Mouse (Mus musculus) spleen, adult 12 weeks (tissue): ENCODE measurements around the gene Lpcat2b.
A peak's percentile ranks its signal among the peaks of the same experiment; 100 is the strongest.
"Not testable (repeated sequence)": the region's sequence is repeated elsewhere in the genome, so short reads cannot be mapped to it uniquely, and the experiment has no call there.

Source experiments
- DNase-seq: peaks from one replicate; pipeline ENCODE4 v3.0.0; 2022; ENCODE audit warnings: low spot score

Gene Lpcat2b

GRCm38 (mm10) chr5:107431249-107431648, at the start of gene Lpcat2b:
Lpcat2b (plus strand) TSS chr5:107431549.
- no peak for DNase-seq

GRCm38 (mm10) chr5:107386448-107386847, 44.9 kb upstream of the Lpcat2b start:
- not testable (repeated sequence) for DNase-seq

GRCm38 (mm10) chr5:107387788-107388187, 43.6 kb upstream of the Lpcat2b start:
- no peak for DNase-seq

- no peak for DNase-seq
These were observed 42.0 kb upstream of the Lpcat2b start for GRCm38 (mm10) chr5:107389373-107389772.

- DNase-seq, result no peak
These were observed 36.9 kb upstream of the Lpcat2b start for GRCm38 (mm10) chr5:107394437-107394836.

- no peak for DNase-seq
These were observed 28.9 kb upstream of the Lpcat2b start, which contains the start of gene Ephx4 for GRCm38 (mm10) chr5:107402436-107402835. Ephx4 (plus strand) TSS chr5:107402736.

- no peak for DNase-seq
These were observed 28.1 kb upstream of the Lpcat2b start for GRCm38 (mm10) chr5:107403011-107403946.

- no peak for DNase-seq
These were observed 27.2 kb upstream of the Lpcat2b start for GRCm38 (mm10) chr5:107403947-107404684.

GRCm38 (mm10) chr5:107405361-107405760, 26.0 kb upstream of the Lpcat2b start:
- no peak for DNase-seq

GRCm38 (mm10) chr5:107410305-107410704, 21.0 kb upstream of the Lpcat2b start:
- DNase-seq, result no peak

- no peak for DNase-seq
These were observed 20.0 kb upstream of the Lpcat2b start for GRCm38 (mm10) chr5:107411326-107411725.

GRCm38 (mm10) chr5:107412285-107412684, 19.1 kb upstream of the Lpcat2b start:
- DNase-seq, result no peak

- DNase-seq, result no peak
These were observed 16.3 kb upstream of the Lpcat2b start for GRCm38 (mm10) chr5:107415098-107415497.

GRCm38 (mm10) chr5:107421676-107422075, 9.7 kb upstream of the Lpcat2b start:
- DNase-seq, result no peak

- no peak for DNase-seq
These were observed 2.7 kb downstream of the Lpcat2b start for GRCm38 (mm10) chr5:107434001-107434400.

GRCm38 (mm10) chr5:107436185-107436584, 4.8 kb downstream of the Lpcat2b start:
- DNase-seq, result no peak

- DNase-seq, result peak; percentile 20
These were observed 5.3 kb downstream of the Lpcat2b start for GRCm38 (mm10) chr5:107436587-107437209.

GRCm38 (mm10) chr5:107437464-107438281, 6.3 kb downstream of the Lpcat2b start, which contains the start of gene Btbd8:
Btbd8 (plus strand) TSS chr5:107437997.
- DNase-seq, result peak; percentile 93

GRCm38 (mm10) chr5:107438353-107438752, 7.0 kb downstream of the Lpcat2b start:
- no peak for DNase-seq

- DNase-seq, result no peak
These were observed 10.5 kb downstream of the Lpcat2b start for GRCm38 (mm10) chr5:107441881-107442280.

- no peak for DNase-seq
These were observed 12.9 kb downstream of the Lpcat2b start for GRCm38 (mm10) chr5:107444251-107444650.
